Mouse (Mus musculus) embryonic fibroblast, embryonic 13.5 days (primary cell): ENCODE results near the gene Maml1. TPM values are rescaled to one million over a fixed set of nuclear protein-coding genes. Genes with fewer than 3 reads are reported as not detected.
A peak's percentile ranks its signal among the peaks of the same experiment; 100 is the strongest.

Source experiments
- H3K27ac ChIP-seq: 2 replicates; pipeline ENCODE4 v1.5.1; 2012; ENCODE audit warnings: low read length, control low read depth, inconsistent platforms; ENCODE audit not compliant: insufficient read depth
- H3K4me1 ChIP-seq: 2 replicates; pipeline ENCODE4 v1.6.1; 2011; ENCODE audit warnings: low read length; ENCODE audit not compliant: control insufficient read depth, insufficient read depth
- H3K4me3 ChIP-seq: 2 replicates; pipeline ENCODE4 v1.5.1; 2011; ENCODE audit warnings: mild to moderate bottlenecking, control low read depth, low read length; ENCODE audit not compliant: insufficient read depth
- CTCF ChIP-seq: IDR thresholded peaks from 2 replicates; pipeline ENCODE4 v1.5.1; 2011; ENCODE audit warnings: mild to moderate bottlenecking, control low read depth, low read length, moderate library complexity, borderline replicate concordance; ENCODE audit not compliant: insufficient read depth
- POLR2A ChIP-seq: IDR thresholded peaks from 2 replicates; pipeline ENCODE4 v1.6.1; 2011; ENCODE audit warnings: low read depth, mild to moderate bottlenecking, control low read depth, low read length, moderate library complexity
- polyA plus RNA-seq: library from polyadenylated mRNA; stranded (reverse); fragments of >200 nt; gene quantifications from 2 replicates; pipeline ENCODE4 v1.2.4, GENCODE M21; 2011; ENCODE audit warnings: low read depth; ENCODE audit not compliant: missing spikeins, insufficient read length

The Maml1 gene
- polyA plus RNA-seq, 1 experiment = 37.3 TPM

GRCm38 (mm10) chr11:50245269-50245668 is 46.8 kb downstream of the Maml1 start:
- Histone ChIP-seq H3K27ac (no peak overlapping the region), H3K4me3 (no peak overlapping the region), H3K4me1 (peaks cover 2% of the 10 kb centered on the region; the same call in 1 of the 2 replicates)
- TF ChIP-seq CTCF = no peak
- no peak for TF ChIP-seq POLR2A

GRCm38 (mm10) chr11:50243926-50244325 is 48.2 kb downstream of the Maml1 start:
- Histone ChIP-seq H3K4me1 (peaks cover 2% of the 10 kb centered on the region; the same call in 1 of the 2 replicates), H3K4me3 (no peak overlapping the region), H3K27ac (no peak overlapping the region)
- TF ChIP-seq CTCF = no peak
- no peak for TF ChIP-seq POLR2A

GRCm38 (mm10) chr11:50240235-50240911 is 51.7 kb downstream of the Maml1 start:
- TF ChIP-seq CTCF (no peak), POLR2A (no peak)
- H3K4me3 ChIP-seq = no peak overlapping the region
- no peak overlapping the region for H3K27ac ChIP-seq
- H3K4me1 ChIP-seq = peaks cover 8% of the 10 kb centered on the region

GRCm38 (mm10) chr11:50238821-50239791 is 53.0 kb downstream of the Maml1 start:
- Histone ChIP-seq H3K27ac (no peak overlapping the region), H3K4me3 (no peak overlapping the region), H3K4me1 (peaks cover 6% of the 10 kb centered on the region; the same call in 1 of the 2 replicates)
- TF ChIP-seq POLR2A (no peak), CTCF (no peak)

GRCm38 (mm10) chr11:50238324-50238723 is 53.8 kb downstream of the Maml1 start, which contains the start of gene Ltc4s:
Ltc4s (minus strand) TSS chr11:50238616.
- no peak for TF ChIP-seq CTCF
- TF ChIP-seq POLR2A = no peak
- Histone ChIP-seq H3K4me3 (peak within 1 kb of the TSS; percentile 44), H3K27ac (no peak within 1 kb of the TSS), H3K4me1 (peaks cover 6% of the 10 kb centered on the region; the same call in 1 of the 2 replicates)

- Histone ChIP-seq H3K4me1 (peaks cover 6% of the 10 kb centered on the region; the same call in 1 of the 2 replicates), H3K4me3 (peak overlapping the region; percentile 44), H3K27ac (no peak overlapping the region)
- no peak for TF ChIP-seq POLR2A
- no peak for TF ChIP-seq CTCF
Observed at GRCm38 (mm10) chr11:50236937-50237835, 54.9 kb downstream of the Maml1 start.

GRCm38 (mm10) chr11:50236540-50236936 is 55.6 kb downstream of the Maml1 start:
- Histone ChIP-seq H3K4me3 (peak overlapping the region; percentile 44), H3K27ac (no peak overlapping the region), H3K4me1 (peaks cover 6% of the 10 kb centered on the region; the same call in 1 of the 2 replicates)
- peak; percentile 35; the same call in 1 of the 2 replicates for TF ChIP-seq POLR2A
- peak; percentile 55; the same call in 1 of the 2 replicates for TF ChIP-seq CTCF

GRCm38 (mm10) chr11:50234606-50235005 is 57.5 kb downstream of the Maml1 start:
- H3K27ac ChIP-seq = no peak overlapping the region
- TF ChIP-seq CTCF = no peak
- TF ChIP-seq POLR2A = no peak
- no peak overlapping the region for H3K4me3 ChIP-seq

GRCm38 (mm10) chr11:50233993-50234392 is 58.1 kb downstream of the Maml1 start:
- Histone ChIP-seq H3K4me3 (no peak overlapping the region), H3K27ac (no peak overlapping the region)
- no peak for TF ChIP-seq CTCF
- no peak for TF ChIP-seq POLR2A

More at GRCm38 (mm10) chr11:50234606-50235005, 57.5 kb downstream of the Maml1 start:
- H3K4me1 ChIP-seq = peaks cover 11% of the 10 kb centered on the region; the same call in 1 of the 2 replicates

More at GRCm38 (mm10) chr11:50233993-50234392, 58.1 kb downstream of the Maml1 start:
- peaks cover 11% of the 10 kb centered on the region; the same call in 1 of the 2 replicates for H3K4me1 ChIP-seq
